Mouse (Mus musculus): Measurements from ENCODE around the gene Foxl1.
A peak's percentile ranks its signal among the peaks of the same experiment; 100 is the strongest.
"Not testable (repeated sequence)": the region's sequence is repeated elsewhere in the genome, so short reads cannot be mapped to it uniquely, and the experiment has no call there.

The Foxl1 gene

GRCm38 (mm10) chr8:121125311-121125876 is 2.3 kb upstream of the Foxl1 start:
- DNase-seq (ENCODE audit: low spot score), result peak; percentile 93

GRCm38 (mm10) chr8:121126191-121126590 is 1.5 kb upstream of the Foxl1 start:
- DNase-seq (ENCODE audit: low spot score), result no peak

DNA sequence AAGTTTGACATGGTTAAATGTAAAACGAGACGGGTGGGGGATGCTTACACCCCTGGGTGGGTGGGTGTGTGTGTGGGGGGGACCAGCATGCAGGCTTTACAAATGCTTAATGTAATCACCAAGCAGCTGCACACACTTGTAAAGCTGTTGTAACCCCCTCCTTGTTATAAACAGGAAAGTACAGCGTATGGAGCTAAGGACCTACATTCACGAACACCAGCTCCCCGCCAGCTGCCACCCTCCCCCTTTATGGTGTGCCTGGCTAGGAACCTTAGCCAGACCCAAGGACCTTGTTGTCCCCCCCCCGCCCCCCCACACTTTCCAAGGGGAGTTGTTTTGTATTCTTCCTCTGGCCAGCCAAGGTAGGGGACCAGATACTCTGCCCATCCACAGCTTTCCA is 1.0 kb upstream of the Foxl1 start:
- DNase-seq (ENCODE audit: low spot score), result no peak

- no peak for DNase-seq (ENCODE audit: low spot score)
Measured at GRCm38 (mm10) chr8:121127291-121127701, 444 bp upstream of the Foxl1 start.

DNA sequence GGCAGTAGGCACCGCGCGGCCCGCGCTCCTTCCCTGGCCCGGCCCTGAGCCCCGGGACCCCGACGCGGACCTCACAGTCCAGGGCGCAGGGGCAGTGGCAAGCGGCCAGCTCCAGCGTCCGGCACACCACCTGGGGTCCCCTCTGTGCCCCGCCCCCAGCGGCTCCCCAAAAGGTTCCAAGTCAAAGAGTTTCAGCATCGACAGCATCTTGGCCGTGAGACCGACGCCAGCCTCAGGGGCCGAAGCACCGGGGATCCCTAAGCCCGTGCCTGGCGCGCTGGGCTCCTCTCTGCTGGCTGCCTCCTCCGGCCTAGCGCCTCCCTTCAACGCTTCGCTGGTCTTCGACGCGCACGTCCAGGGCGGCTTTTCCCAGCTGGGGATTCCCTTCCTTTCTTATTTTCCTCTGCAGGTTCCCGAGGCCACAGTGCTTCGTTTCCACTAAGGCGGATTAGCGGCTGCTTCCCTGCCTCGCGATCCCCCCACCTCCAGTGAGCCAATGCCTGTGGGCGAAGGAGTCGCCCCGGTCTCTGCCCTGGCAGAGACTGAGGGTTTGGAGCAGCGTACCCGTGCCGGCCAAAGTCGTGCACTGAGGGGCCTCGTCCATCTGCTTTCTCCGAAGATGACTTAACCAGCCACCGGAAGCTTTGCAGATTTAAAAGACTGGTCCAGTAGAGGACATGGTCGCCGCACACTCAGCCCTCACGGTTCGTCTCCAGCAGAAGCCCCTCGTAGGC is 958 bp downstream of the Foxl1 start:
- peak; percentile 58 for DNase-seq (ENCODE audit: low spot score)

- no peak for DNase-seq (ENCODE audit: low spot score)
Measured at GRCm38 (mm10) chr8:121129265-121129940, 1.7 kb downstream of the Foxl1 start.

DNA sequence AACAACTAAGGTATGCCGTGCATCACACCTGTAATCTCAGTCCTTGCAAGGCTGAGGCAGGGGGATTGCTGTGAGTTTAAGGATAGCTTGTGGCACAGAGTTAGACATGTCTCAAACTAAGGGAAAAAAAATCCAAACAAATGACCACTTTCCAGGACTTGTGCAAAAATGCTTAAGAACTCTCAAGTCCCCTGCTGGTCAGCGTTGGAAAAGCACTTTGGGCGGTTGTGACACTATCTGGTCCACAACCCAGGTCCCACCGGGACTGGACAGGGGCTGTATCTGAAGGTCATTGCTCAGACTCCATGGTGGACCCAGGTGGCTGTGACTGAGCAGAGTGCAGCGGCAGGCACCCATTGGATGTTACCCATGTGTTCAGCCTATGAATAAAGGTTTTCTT is 2.8 kb downstream of the Foxl1 start:
- DNase-seq (ENCODE audit: low spot score), result peak; percentile 77

GRCm38 (mm10) chr8:121132961-121133513 is 5.3 kb downstream of the Foxl1 start:
- no peak for DNase-seq (ENCODE audit: low spot score)

GRCm38 (mm10) chr8:121134102-121134501 is 6.4 kb downstream of the Foxl1 start:
- DNase-seq (ENCODE audit: low spot score), result no peak

DNA sequence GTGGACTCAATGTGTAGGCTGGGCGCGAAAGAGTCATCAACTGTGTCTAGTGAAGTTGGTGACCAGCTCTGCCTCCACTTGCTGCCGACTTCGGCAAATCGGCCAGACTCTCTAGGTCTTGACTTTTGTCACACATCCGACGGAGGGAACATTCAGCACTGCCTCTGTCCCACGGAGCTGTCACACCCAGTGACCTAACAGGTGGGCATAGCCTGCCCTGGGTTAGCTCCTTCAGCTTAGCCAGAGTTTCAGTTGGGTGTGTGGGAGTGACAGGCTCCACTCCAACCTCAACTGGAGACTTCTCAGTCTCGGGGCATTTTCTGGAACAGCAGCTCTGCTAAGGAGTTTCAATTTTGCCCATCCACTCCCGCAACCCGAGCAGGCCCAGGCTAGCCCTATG is 6.8 kb downstream of the Foxl1 start:
- no peak for DNase-seq (ENCODE audit: low spot score)

DNA sequence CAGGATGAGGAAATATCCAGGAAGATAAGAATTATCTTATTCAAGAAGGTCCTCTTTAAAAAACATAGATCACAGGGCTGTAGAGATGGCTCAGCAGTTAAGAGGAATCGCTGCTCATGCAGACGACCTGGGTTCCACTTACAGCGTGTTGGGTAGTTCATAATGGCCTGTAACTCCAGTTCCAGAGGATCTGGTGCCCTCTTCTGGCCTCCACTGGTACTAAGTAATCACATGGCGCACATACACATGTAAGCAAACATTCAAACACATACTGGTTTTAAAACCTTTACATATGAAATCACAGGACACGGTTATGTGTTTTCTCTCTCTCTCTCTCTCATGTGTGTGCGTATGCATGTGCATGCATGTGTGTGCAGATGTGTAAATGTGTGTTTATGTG is 9.1 kb downstream of the Foxl1 start:
- no peak for DNase-seq (ENCODE audit: low spot score)

DNA sequence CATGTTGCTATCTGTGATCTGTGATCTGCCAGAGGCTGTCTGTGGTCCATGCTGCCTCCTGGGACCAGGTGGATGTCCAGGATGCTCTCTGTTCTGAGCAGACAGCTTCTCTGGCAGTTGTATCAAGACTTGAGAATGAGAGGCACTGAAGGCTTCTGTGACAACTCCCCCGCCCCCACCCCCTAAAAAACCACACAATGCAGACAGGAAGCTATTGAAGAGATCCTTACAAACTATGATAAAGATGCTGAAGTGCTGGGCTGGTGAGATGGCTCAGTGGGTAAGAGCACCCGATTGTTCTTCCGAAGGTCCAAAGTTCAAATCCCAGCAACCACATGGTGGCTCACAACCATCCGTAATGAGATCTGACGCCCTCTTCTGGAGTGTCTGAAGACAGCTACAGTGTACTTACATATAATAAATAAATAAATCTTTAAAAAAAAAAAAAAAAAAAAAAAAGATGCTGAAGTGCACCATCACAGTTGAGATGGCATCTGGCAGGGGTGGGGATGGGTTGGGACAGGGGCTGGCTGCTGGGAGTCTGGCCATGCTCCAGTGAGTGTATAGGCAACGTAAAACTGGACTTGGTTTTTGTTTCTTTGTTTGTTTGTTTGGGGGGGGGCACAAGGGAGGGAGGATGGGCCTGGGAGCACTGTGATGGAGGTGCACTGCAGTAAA is 17.9 kb downstream of the Foxl1 start:
- not testable (repeated sequence) for DNase-seq (ENCODE audit: low spot score)

- DNase-seq (ENCODE audit: low spot score), result no peak
Measured at GRCm38 (mm10) chr8:121148573-121149083, 20.9 kb downstream of the Foxl1 start.

DNA sequence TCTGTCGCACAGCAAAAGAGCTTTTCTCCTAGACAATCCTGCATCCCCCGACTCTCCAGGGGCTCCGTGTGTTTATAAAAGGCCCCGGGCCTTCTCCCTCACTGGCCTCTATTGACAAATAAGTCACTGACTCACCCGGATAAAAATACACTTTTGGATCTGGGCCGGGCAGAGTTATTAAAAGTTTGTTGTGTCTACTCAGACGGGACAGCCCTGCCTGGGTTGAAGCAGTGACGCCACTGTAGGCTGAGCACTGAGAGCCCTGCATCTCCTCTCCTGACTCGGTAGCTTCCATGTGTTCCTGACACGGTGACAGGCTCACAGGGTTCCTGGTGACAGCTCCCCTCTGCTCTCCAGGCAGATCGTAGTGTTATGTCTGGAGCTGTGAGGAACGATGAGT is 24.7 kb downstream of the Foxl1 start:
- no peak for DNase-seq (ENCODE audit: low spot score)

GRCm38 (mm10) chr8:121156990-121157491 is 29.3 kb downstream of the Foxl1 start:
- no peak for DNase-seq (ENCODE audit: low spot score)

GRCm38 (mm10) chr8:121158812-121159211 is 31.1 kb downstream of the Foxl1 start:
- DNase-seq (ENCODE audit: low spot score), result no peak

GRCm38 (mm10) chr8:121161437-121161836 is 33.7 kb downstream of the Foxl1 start:
- no peak for DNase-seq (ENCODE audit: low spot score)

GRCm38 (mm10) chr8:121162413-121162812 is 34.7 kb downstream of the Foxl1 start:
- DNase-seq (ENCODE audit: low spot score), result no peak

GRCm38 (mm10) chr8:121162906-121163695 is 35.4 kb downstream of the Foxl1 start:
- DNase-seq (ENCODE audit: low spot score), result no peak

DNA sequence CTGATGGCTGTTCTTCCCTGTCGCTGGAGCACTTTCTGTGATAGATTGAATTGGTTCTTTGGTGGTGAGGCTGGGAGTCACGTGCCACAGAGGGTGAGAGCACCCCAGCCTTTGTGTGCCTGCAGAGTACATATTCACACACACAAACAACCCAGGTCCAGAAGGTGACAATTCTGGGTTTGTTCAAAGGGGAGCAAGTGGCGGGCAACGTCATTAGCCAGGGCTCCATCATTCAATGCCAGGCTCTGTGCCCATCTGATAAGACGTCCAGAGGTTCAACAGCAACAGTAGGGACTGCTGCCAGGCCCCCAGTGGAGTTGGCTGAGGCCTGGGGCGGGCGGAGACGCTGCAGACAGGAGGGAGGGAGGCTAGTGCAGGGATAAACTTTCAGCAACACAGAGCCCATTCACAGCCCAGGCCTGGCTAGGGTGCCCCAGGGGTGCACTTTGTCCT is 36.3 kb downstream of the Foxl1 start:
- DNase-seq (ENCODE audit: low spot score), result no peak

- DNase-seq (ENCODE audit: low spot score), result no peak
Measured at GRCm38 (mm10) chr8:121168033-121168432, 40.3 kb downstream of the Foxl1 start.
